Mouse (Mus musculus): Measurements from ENCODE around the gene Wfdc12.

- TF ChIP-seq CTCF (IDR thresholded peaks at IDR 0.05; ENCODE audit: borderline replicate concordance, insufficient read depth, low read depth, low read length) (no peak), POLR2A (IDR thresholded peaks at IDR 0.05; ENCODE audit: borderline replicate concordance, insufficient read depth, low read length) (no peak)
These were observed 9.4 kb upstream of the Wfdc12 start, which contains the start of gene Wfdc15a for GRCm38 (mm10) chr2:164199626-164200327.

All from cerebellum, adult 2 months (tissue).